Mouse (Mus musculus) lung, embryonic 14.5 days (tissue): ENCODE results near the gene Iqcf1. TPM values are rescaled to one million over a fixed set of nuclear protein-coding genes. Genes with fewer than 3 reads are reported as not detected.

ENCODE experiments used
- ATAC-seq: fragments of 200-750 bp; cut with Nextera tagmentation; 2 replicates; pipeline ENCODE4 v1.8.0; 2017; ENCODE audit warnings: mild to moderate bottlenecking, moderate TSS enrichment, moderate library complexity; ENCODE audit not compliant: insufficient read depth
- DNase-seq: peaks from one replicate; pipeline ENCODE4 v3.0.0-alpha.2; 2015
- H3K27ac ChIP-seq: fragments of 300-500 bp; sonication (generic); 2 replicates; pipeline ENCODE4 v1.5.1; 2014; ENCODE audit warnings: low read depth, mild to moderate bottlenecking, moderate library complexity
- H3K27me3 ChIP-seq: fragments of 300-500 bp; sonication (generic); 2 replicates; pipeline ENCODE4 v1.6.1; 2014; ENCODE audit warnings: low read length, control low read depth; ENCODE audit not compliant: insufficient read depth
- H3K36me3 ChIP-seq: fragments of 300-500 bp; sonication (generic); 2 replicates; pipeline ENCODE4 v1.6.1; 2014; ENCODE audit warnings: control low read depth; ENCODE audit not compliant: insufficient read depth
- H3K4me1 ChIP-seq: fragments of 300-500 bp; sonication (generic); 2 replicates; pipeline ENCODE4 v1.6.1; 2014; ENCODE audit warnings: antibody characterized with exemption, control low read depth; ENCODE audit not compliant: insufficient read depth
- H3K4me2 ChIP-seq: fragments of 300-500 bp; sonication (generic); 2 replicates; pipeline ENCODE4 v1.6.1; 2014; ENCODE audit warnings: mild to moderate bottlenecking
- H3K4me3 ChIP-seq: fragments of 300-500 bp; sonication (generic); 2 replicates; pipeline ENCODE4 v1.5.1; 2014; ENCODE audit warnings: low read depth, low read length
- H3K9ac ChIP-seq: fragments of 300-500 bp; sonication (generic); 2 replicates; pipeline ENCODE4 v1.6.1; 2014
- H3K9me3 ChIP-seq: fragments of 300-500 bp; sonication (generic); 2 replicates; pipeline ENCODE4 v1.6.1; 2016; ENCODE audit warnings: low read depth, low read length, control low read depth
- CTCF ChIP-seq: IDR thresholded peaks from 2 replicates; pipeline ENCODE4 v1.5.1; 2016; ENCODE audit warnings: antibody characterized with exemption, low read depth
- WGBS: fragments of 180-500 bp; shearing (Covaris S2); extraction: QIAGEN DNeasy Blood & Tissue Kit; methylation state at CpG from one replicate; pipeline ENCODE4 v1.1.7; 2014; 5-methylcytosine and 5-hydroxymethylcytosine counted together
- polyA plus RNA-seq: library from polyadenylated mRNA; unstranded; fragments of >200 nt; fragmentation: Nextera tagmentation; extraction: Ambion mirVana; gene quantifications from 2 replicates; pipeline ENCODE4 v1.2.1, GENCODE M21; 2014

Iqcf1 gene
- polyA plus RNA-seq, 1 experiment from 2014 or later, result not detected

- Histone ChIP-seq H3K9ac (no peak overlapping the region), H3K4me1 (peaks cover 13% of the 10 kb centered on the region), H3K9me3 (no peaks in the 10 kb centered on the region), H3K27me3 (no peaks in the 10 kb centered on the region), H3K4me2 (no peak overlapping the region), H3K4me3 (no peak overlapping the region), H3K36me3 (no peaks in the 10 kb centered on the region), H3K27ac (peak overlapping the region; percentile 52; the same call in 1 of the 2 replicates)
- no peak for DNase-seq
- WGBS, result 46% methylated on average over 4 of the region's 4 CpGs
- no peak for TF ChIP-seq CTCF
- ATAC-seq, result no peak
These were observed 27.4 kb upstream of the Iqcf1 start for GRCm38 (mm10) chr9:106472321-106472720.

GRCm38 (mm10) chr9:106473081-106473752, 26.6 kb upstream of the Iqcf1 start:
- Histone ChIP-seq H3K36me3 (no peaks in the 10 kb centered on the region), H3K9ac (no peak overlapping the region), H3K27ac (no peak overlapping the region), H3K27me3 (no peaks in the 10 kb centered on the region), H3K9me3 (no peaks in the 10 kb centered on the region), H3K4me2 (no peak overlapping the region), H3K4me1 (peaks cover 15% of the 10 kb centered on the region), H3K4me3 (no peak overlapping the region)
- ATAC-seq, result no peak
- TF ChIP-seq CTCF, result no peak
- DNase-seq, result no peak
- WGBS, result 81% methylated on average over 16 of the region's 16 CpGs

- WGBS, result 75% methylated on average over 5 of the region's 5 CpGs
- no peak overlapping the region for H3K9ac ChIP-seq
- H3K9me3 ChIP-seq, result no peaks in the 10 kb centered on the region
- H3K4me3 ChIP-seq, result no peak overlapping the region
- H3K36me3 ChIP-seq, result no peaks in the 10 kb centered on the region
- no peak for ATAC-seq
- no peaks in the 10 kb centered on the region for H3K27me3 ChIP-seq
- H3K4me2 ChIP-seq, result no peak overlapping the region
- no peak for TF ChIP-seq CTCF
- H3K4me1 ChIP-seq, result peaks cover 15% of the 10 kb centered on the region
- DNase-seq, result no peak
- no peak overlapping the region for H3K27ac ChIP-seq
These were observed 26.0 kb upstream of the Iqcf1 start for GRCm38 (mm10) chr9:106473753-106474105.

DNA sequence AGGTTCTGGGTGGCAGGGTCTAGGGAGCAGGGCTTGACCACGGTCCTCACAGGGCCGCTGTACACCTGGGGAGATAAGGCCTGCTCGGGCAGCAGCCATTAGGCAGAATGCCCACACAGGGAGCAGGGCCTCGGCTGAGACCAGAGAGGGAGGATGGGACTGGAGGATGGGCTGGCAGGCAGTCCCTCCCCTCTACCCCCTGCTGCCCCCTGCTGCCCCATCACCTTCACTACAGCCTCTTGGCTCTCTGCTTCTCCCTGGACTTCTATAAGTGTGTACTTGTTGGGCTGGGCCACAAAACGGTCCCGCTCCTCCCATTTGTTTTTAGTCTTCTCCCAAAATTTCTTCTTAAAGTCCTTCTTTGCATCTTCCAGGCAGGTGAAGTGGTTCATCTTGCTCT, 25.3 kb upstream of the Iqcf1 start:
- Histone ChIP-seq H3K9me3 (no peaks in the 10 kb centered on the region), H3K36me3 (no peaks in the 10 kb centered on the region), H3K27me3 (no peaks in the 10 kb centered on the region), H3K4me3 (no peak overlapping the region), H3K9ac (peak overlapping the region; percentile 16), H3K27ac (no peak overlapping the region), H3K4me2 (peak overlapping the region; percentile 29), H3K4me1 (peaks cover 15% of the 10 kb centered on the region)
- ATAC-seq, result peak; percentile 10; the same call in 1 of the 2 replicates
- WGBS, result 4% methylated on average over 6 of the region's 6 CpGs
- peak; percentile 86 for TF ChIP-seq CTCF
- DNase-seq, result peak; percentile 69

- no peak overlapping the region for H3K4me3 ChIP-seq
- no peak for TF ChIP-seq CTCF
- peaks cover 15% of the 10 kb centered on the region for H3K4me1 ChIP-seq
- DNase-seq (no peak), ATAC-seq (no peak)
- H3K9me3 ChIP-seq, result no peaks in the 10 kb centered on the region
- no peak overlapping the region for H3K27ac ChIP-seq
- H3K9ac ChIP-seq, result peak overlapping the region; percentile 16
- H3K4me2 ChIP-seq, result peak overlapping the region; percentile 29
- H3K27me3 ChIP-seq, result no peaks in the 10 kb centered on the region
- WGBS, result 65% methylated on average over 7 of the region's 7 CpGs
- H3K36me3 ChIP-seq, result no peaks in the 10 kb centered on the region
These were observed 24.7 kb upstream of the Iqcf1 start for GRCm38 (mm10) chr9:106475046-106475445.

DNA sequence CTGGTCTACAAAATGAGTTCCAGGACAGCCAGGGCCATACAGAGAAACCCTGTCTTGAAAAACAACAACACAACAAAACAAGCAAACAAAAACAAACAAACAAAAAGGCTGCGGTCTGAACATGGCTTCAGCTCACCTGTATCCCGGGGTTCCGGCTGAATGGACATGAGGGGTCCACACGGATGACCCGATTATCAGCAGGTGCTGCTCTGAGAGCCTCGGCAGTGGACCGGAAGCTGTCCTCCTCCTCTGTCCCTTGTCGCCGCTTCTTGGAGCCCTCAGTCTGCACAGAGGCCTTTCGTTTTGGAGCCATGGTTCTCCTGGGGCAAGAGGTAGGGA, 24.1 kb upstream of the Iqcf1 start, which contains the start of gene Rrp9:
Gene Rrp9 (plus strand): TSS at position 301 of the 339 bp plus-strand sequence.
- no peaks in the 10 kb centered on the region for H3K9me3 ChIP-seq
- WGBS, result 78% methylated on average over 10 of the region's 10 CpGs
- no peak for TF ChIP-seq CTCF
- H3K36me3 ChIP-seq, result 0 out of 2 replicates have a peak, but pooled peaks cover 2% of the 10 kb centered on the region
- no peaks in the 10 kb centered on the region for H3K27me3 ChIP-seq
- DNase-seq (no peak), ATAC-seq (no peak)
- H3K4me2 ChIP-seq, result peak within 1 kb of the TSS; percentile 53
- H3K4me3 ChIP-seq, result no peak within 1 kb of the TSS; the same call in none of the 2 replicates
- H3K4me1 ChIP-seq, result peaks cover 15% of the 10 kb centered on the region
- peak within 1 kb of the TSS; percentile 71; the same call in 1 of the 2 replicates for H3K27ac ChIP-seq
- peak within 1 kb of the TSS; percentile 34 for H3K9ac ChIP-seq

- no peaks in the 10 kb centered on the region for H3K27me3 ChIP-seq
- H3K9me3 ChIP-seq, result no peaks in the 10 kb centered on the region
- H3K9ac ChIP-seq, result peak overlapping the region; percentile 34; the same call in 1 of the 2 replicates
- TF ChIP-seq CTCF, result no peak
- H3K4me1 ChIP-seq, result peaks cover 15% of the 10 kb centered on the region
- peak; percentile 70 for DNase-seq
- peak overlapping the region; percentile 53 for H3K4me2 ChIP-seq
- ATAC-seq, result peak; percentile 53
- 24% methylated on average over 16 of the region's 16 CpGs for WGBS
- peak overlapping the region; percentile 71; the same call in 1 of the 2 replicates for H3K27ac ChIP-seq
- H3K36me3 ChIP-seq, result peaks cover 8% of the 10 kb centered on the region; the same call in 1 of the 2 replicates
- H3K4me3 ChIP-seq, result no peak overlapping the region; the same call in none of the 2 replicates
These were observed 23.5 kb upstream of the Iqcf1 start for GRCm38 (mm10) chr9:106476002-106476923.
